Mouse (Mus musculus): ENCODE data around the gene Sult6b2. TPM values are rescaled to one million over a fixed set of nuclear protein-coding genes. Genes with fewer than 3 reads are reported as not detected.

The Sult6b2 gene
- polyA plus RNA-seq, 1 experiment from 2014 or later, result not detected

DNA sequence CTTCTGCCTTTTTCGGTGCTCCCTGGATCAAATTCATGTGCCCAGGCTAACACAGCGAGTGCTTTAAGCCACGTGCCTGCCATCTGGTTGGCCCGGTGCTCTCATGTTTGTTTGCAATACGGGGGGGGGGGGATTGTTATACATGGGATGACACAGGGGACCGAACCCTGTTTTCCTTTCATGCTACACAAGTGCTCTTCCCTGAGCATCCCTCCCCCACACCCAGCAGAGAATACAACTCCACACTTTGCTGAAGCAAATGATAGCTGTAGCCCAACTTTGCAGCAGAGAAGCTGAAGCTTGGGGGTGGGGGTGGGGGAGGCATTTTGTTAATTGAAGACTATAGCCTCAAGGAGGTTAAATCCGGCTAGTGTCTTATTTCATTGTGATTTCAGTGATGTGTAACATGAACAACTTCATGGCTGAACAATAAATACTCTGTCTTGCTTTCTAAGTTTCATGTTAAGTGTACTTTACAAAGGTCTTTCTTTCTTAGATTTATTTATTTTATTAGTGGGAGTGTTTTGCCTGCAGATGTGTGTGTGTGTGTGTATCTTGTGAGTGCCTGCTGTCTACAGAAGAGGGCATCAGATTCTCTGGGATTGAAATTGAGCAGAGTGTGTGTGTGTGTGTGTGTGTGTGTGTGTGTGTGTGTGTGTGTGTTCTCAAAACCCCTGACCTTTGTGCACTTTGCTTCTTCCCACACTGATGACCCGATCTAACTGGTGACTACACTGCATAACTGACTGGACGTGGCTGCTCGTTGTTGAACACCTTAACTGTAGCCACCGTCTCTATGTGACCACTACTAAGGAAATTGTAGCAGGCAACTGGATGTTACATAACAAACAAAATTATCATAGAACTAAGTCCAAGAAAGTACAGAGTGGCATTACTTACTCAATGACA lies 1.4 kb downstream of the Sult6b2 start:
- WGBS, result 60% methylated on average over 11 of the region's 11 CpGs
- no peak overlapping the region for H3K27ac ChIP-seq (replicated peaks; ENCODE audit: low read depth, low read length)
- no peaks in the 10 kb centered on the region for H3K36me3 ChIP-seq (ENCODE audit: control insufficient read depth, insufficient read depth, low read length)
- no peak overlapping the region for H3K4me3 ChIP-seq (ENCODE audit: low read depth, low read length)
- no peaks in the 10 kb centered on the region for H3K9me3 ChIP-seq (ENCODE audit: control insufficient read depth, low read length)
- ATAC-seq (ENCODE audit: insufficient number of reproducible peaks, low FRiP score, low TSS enrichment, low read depth) (no peak; the same call in 1 of the 2 replicates), DNase-seq (ENCODE audit: low spot score) (no peak)
- H3K4me1 ChIP-seq (ENCODE audit: control insufficient read depth, insufficient read depth, low read length), result no peaks in the 10 kb centered on the region
- no peak overlapping the region for H3K4me2 ChIP-seq (ENCODE audit: low read depth, severe bottlenecking)
- no peak overlapping the region for H3K9ac ChIP-seq (ENCODE audit: low read length)
- H3K27me3 ChIP-seq (ENCODE audit: control insufficient read depth, insufficient read depth, low read length), result no peaks in the 10 kb centered on the region

DNA sequence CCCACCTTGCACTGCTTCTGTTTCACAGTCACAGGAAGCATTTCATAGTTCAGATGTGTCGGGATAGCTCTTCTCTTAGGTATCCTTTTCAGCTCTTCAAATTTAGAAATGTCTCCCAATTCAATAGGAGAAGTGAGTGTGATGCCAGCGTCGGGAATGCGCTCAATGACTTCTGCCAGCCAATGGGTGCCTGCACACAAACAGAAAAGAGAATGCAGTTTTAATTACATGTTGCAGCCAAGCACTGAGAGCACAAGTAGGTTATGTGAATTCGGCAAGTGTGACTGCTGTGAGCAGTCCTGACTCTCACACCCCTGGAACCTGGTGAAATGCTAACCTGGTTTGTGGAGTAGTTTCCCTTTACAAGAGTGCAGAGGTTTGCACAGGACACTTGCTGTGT lies 2.6 kb downstream of the Sult6b2 start:
- 84% methylated on average over 5 of the region's 5 CpGs for WGBS
- H3K27ac ChIP-seq (replicated peaks; ENCODE audit: low read depth, low read length), result no peak overlapping the region
- ATAC-seq (ENCODE audit: insufficient number of reproducible peaks, low FRiP score, low TSS enrichment, low read depth) (no peak), DNase-seq (ENCODE audit: low spot score) (no peak)
- no peak overlapping the region for H3K4me2 ChIP-seq (ENCODE audit: low read depth, severe bottlenecking)
- no peaks in the 10 kb centered on the region for H3K27me3 ChIP-seq (ENCODE audit: control insufficient read depth, insufficient read depth, low read length)
- no peak overlapping the region for H3K9ac ChIP-seq (ENCODE audit: low read length)
- H3K4me1 ChIP-seq (ENCODE audit: control insufficient read depth, insufficient read depth, low read length), result no peaks in the 10 kb centered on the region
- H3K9me3 ChIP-seq (ENCODE audit: control insufficient read depth, low read length), result no peaks in the 10 kb centered on the region
- H3K36me3 ChIP-seq (ENCODE audit: control insufficient read depth, insufficient read depth, low read length), result no peaks in the 10 kb centered on the region
- H3K4me3 ChIP-seq (ENCODE audit: low read depth, low read length), result no peak overlapping the region

DNA sequence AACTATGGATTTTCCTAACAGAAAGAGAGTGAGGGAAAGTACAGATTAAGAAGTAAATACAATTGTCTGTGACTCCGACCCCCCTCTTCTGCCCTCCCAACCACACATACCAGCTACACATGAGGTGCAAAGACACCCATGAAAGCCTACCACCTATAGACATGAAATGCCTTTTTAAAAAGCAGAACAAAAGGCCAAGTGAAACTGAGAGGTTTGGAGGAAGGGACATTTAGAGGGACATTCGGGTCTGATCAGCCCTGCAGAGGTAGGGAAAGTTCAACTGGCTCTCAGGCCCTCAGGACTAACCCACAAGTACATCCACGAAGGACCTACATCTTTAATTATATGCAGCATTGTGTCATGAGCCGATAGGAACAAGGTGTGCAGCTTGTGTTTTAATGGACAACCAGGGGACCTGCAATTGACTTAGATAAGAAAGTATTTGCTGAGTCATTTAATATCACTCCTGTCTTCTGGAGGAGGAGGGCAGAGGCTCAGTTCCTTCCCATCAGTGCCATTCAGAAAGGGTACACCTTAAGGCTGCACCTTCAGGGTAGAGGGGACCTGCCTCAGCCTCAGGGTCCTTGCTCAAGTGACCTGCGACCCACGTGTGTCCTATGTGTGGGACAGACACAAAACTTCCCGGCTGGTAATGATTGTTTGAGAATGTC lies 4.5 kb downstream of the Sult6b2 start:
- Histone ChIP-seq H3K4me1 (ENCODE audit: control insufficient read depth, insufficient read depth, low read length) (no peaks in the 10 kb centered on the region), H3K36me3 (ENCODE audit: control insufficient read depth, insufficient read depth, low read length) (no peaks in the 10 kb centered on the region), H3K9ac (ENCODE audit: low read length) (no peak overlapping the region), H3K4me3 (ENCODE audit: low read depth, low read length) (no peak overlapping the region), H3K9me3 (ENCODE audit: control insufficient read depth, low read length) (no peaks in the 10 kb centered on the region), H3K27ac (replicated peaks; ENCODE audit: low read depth, low read length) (no peak overlapping the region), H3K27me3 (ENCODE audit: control insufficient read depth, insufficient read depth, low read length) (no peaks in the 10 kb centered on the region), H3K4me2 (ENCODE audit: low read depth, severe bottlenecking) (no peak overlapping the region)
- DNase-seq (ENCODE audit: low spot score), result no peak
- 85% methylated on average over 7 of the region's 7 CpGs for WGBS
- ATAC-seq (ENCODE audit: insufficient number of reproducible peaks, low FRiP score, low TSS enrichment, low read depth), result no peak

DNA sequence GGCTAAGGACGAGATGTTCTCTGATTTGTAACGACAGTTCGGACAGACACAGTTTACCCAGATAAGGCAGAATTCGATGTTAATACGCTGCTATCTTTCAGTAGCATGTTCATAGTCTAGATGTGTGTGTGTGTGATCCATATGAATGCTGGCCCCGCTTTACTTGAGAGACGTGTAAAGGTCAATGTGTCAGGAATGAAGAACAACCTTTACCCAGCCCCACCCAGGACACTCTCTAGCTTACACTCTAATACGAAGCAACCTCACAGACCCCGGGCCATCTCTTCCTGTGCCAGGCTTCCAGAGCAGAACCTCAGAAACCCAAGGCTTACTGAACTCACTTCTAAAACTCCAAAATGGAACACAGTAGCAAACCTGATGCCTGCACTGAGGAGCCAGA lies 5.5 kb downstream of the Sult6b2 start:
- H3K4me3 ChIP-seq (ENCODE audit: low read depth, low read length), result no peak overlapping the region
- no peak overlapping the region for H3K27ac ChIP-seq (replicated peaks; ENCODE audit: low read depth, low read length)
- no peaks in the 10 kb centered on the region for H3K9me3 ChIP-seq (ENCODE audit: control insufficient read depth, low read length)
- no peak overlapping the region for H3K4me2 ChIP-seq (ENCODE audit: low read depth, severe bottlenecking)
- no peaks in the 10 kb centered on the region for H3K36me3 ChIP-seq (ENCODE audit: control insufficient read depth, insufficient read depth, low read length)
- WGBS, result 86% methylated on average over 9 of the region's 9 CpGs
- ATAC-seq (ENCODE audit: insufficient number of reproducible peaks, low FRiP score, low TSS enrichment, low read depth) (no peak), DNase-seq (ENCODE audit: low spot score) (no peak)
- H3K27me3 ChIP-seq (ENCODE audit: control insufficient read depth, insufficient read depth, low read length), result no peaks in the 10 kb centered on the region
- H3K4me1 ChIP-seq (ENCODE audit: control insufficient read depth, insufficient read depth, low read length), result no peaks in the 10 kb centered on the region
- no peak overlapping the region for H3K9ac ChIP-seq (ENCODE audit: low read length)

DNA sequence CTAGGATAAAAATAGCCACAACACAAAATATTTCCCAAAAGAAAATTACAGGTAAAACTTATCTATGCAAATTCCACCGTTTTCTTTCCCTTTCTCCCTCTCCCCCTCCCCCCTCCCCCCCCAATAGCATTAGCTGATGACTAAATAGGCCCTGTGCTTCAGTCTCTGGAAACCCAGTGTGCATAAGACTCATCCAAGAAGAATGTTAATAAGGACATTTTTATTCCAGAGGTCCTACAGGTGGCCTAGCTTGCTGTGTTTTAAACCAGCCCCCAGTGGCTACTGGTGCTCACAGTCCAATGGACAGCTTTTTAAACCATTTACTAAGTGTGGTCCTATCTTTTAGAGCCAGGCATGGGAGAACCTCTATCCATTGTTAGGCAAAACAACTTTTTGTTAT lies 6.3 kb downstream of the Sult6b2 start:
- H3K9ac ChIP-seq (ENCODE audit: low read length), result no peak overlapping the region
- 79% methylated on average over 1 of the region's 1 CpGs for WGBS
- DNase-seq (ENCODE audit: low spot score), result no peak
- ATAC-seq (ENCODE audit: insufficient number of reproducible peaks, low FRiP score, low TSS enrichment, low read depth), result no peak
- no peak overlapping the region for H3K4me2 ChIP-seq (ENCODE audit: low read depth, severe bottlenecking)
- H3K36me3 ChIP-seq (ENCODE audit: control insufficient read depth, insufficient read depth, low read length), result no peaks in the 10 kb centered on the region
- no peaks in the 10 kb centered on the region for H3K9me3 ChIP-seq (ENCODE audit: control insufficient read depth, low read length)
- no peak overlapping the region for H3K27ac ChIP-seq (replicated peaks; ENCODE audit: low read depth, low read length)
- H3K4me3 ChIP-seq (ENCODE audit: low read depth, low read length), result no peak overlapping the region
- H3K27me3 ChIP-seq (ENCODE audit: control insufficient read depth, insufficient read depth, low read length), result no peaks in the 10 kb centered on the region
- H3K4me1 ChIP-seq (ENCODE audit: control insufficient read depth, insufficient read depth, low read length), result no peaks in the 10 kb centered on the region

DNA sequence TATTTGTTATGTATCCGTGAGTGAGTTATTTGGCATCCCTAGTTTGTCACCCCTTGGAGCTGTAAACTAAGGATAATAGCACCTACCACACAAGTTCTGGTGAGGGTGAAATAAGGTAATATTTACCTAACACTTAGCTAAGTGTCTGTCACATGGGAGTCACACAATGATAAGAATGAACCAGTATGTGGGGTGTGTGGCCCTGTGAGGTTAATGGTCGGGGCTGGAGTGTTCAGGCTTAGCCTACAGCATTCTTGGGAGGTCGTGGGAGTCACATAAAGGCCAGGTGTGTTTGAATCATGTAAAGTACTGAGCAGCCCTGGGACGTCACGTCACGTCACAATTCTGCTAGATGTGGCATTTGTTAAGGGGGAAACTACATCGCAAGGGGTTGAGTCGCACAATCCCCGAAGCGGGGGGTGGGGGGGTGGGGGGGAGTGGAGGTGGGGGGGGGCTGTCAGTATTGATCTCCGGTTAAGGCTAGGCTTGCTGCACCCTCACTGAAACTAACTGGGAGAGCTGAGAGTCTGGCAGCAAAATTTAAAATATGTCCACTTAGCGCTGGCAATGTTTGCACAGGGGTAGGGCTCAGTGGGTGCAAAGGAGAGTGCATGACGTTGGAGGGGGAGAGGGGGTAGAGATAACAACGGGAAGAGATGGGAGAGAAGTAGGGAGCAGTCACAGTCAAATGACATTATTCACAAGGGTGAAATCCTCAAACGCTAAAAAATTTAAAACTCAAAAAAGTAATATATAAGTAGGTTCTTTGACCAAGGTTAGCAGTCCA lies 8.5 kb downstream of the Sult6b2 start:
- Histone ChIP-seq H3K4me2 (ENCODE audit: low read depth, severe bottlenecking) (no peak overlapping the region), H3K9me3 (ENCODE audit: control insufficient read depth, low read length) (no peaks in the 10 kb centered on the region), H3K27me3 (ENCODE audit: control insufficient read depth, insufficient read depth, low read length) (no peaks in the 10 kb centered on the region), H3K9ac (ENCODE audit: low read length) (no peak overlapping the region), H3K36me3 (ENCODE audit: control insufficient read depth, insufficient read depth, low read length) (no peaks in the 10 kb centered on the region), H3K4me3 (ENCODE audit: low read depth, low read length) (no peak overlapping the region), H3K27ac (replicated peaks; ENCODE audit: low read depth, low read length) (no peak overlapping the region), H3K4me1 (ENCODE audit: control insufficient read depth, insufficient read depth, low read length) (no peaks in the 10 kb centered on the region)
- DNase-seq (ENCODE audit: low spot score) (no peak), ATAC-seq (ENCODE audit: insufficient number of reproducible peaks, low FRiP score, low TSS enrichment, low read depth) (no peak)
- 80% methylated on average over 15 of the region's 15 CpGs for WGBS

DNA sequence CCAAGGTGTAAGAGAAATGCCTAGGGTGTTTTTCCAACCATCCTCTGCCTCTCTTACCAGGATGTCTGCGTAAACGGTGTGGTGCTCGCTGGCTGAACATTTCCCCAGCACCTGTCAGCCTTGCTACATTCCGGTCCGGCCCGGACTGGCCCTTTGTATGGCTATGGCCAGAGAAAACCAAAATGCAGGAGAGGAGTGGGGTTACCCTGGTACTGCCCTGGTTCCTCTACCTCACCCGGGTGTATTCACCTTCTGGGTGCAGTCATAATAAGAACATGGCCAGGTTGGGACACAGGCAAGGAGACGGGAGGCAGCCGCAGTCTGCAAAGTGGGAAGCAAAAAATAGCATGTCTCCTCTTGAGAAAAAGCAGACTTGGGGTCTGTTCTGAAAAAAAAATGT lies 9.2 kb downstream of the Sult6b2 start:
- 91% methylated on average over 9 of the region's 9 CpGs for WGBS
- Histone ChIP-seq H3K27ac (replicated peaks; ENCODE audit: low read depth, low read length) (no peak overlapping the region), H3K4me2 (ENCODE audit: low read depth, severe bottlenecking) (no peak overlapping the region), H3K4me1 (ENCODE audit: control insufficient read depth, insufficient read depth, low read length) (no peaks in the 10 kb centered on the region), H3K27me3 (ENCODE audit: control insufficient read depth, insufficient read depth, low read length) (no peaks in the 10 kb centered on the region), H3K9ac (ENCODE audit: low read length) (no peak overlapping the region), H3K36me3 (ENCODE audit: control insufficient read depth, insufficient read depth, low read length) (no peaks in the 10 kb centered on the region), H3K9me3 (ENCODE audit: control insufficient read depth, low read length) (no peaks in the 10 kb centered on the region), H3K4me3 (ENCODE audit: low read depth, low read length) (no peak overlapping the region)
- DNase-seq (ENCODE audit: low spot score) (no peak), ATAC-seq (ENCODE audit: insufficient number of reproducible peaks, low FRiP score, low TSS enrichment, low read depth) (no peak)

DNA sequence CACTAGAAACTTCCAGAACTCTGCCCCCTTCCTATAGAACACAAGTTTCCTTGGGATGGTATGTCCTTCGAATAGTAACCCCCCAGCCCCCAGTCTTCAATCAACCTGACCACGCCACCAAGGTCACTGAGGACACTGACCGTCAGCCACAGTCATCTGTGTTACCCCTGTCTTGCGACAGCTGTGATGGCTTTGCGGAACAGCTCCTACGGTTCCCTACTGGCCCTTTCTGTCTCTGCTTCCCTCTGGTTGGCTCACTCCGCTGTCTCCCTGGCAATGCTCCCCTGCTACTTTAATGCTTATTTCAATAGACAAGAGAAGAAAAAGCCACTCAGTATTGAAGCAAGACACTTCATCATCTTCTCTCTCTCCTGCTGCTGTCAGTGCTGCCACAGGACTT lies 10.8 kb downstream of the Sult6b2 start:
- WGBS, result 67% methylated on average over 7 of the region's 7 CpGs
- Histone ChIP-seq H3K4me1 (ENCODE audit: control insufficient read depth, insufficient read depth, low read length) (no peaks in the 10 kb centered on the region), H3K36me3 (ENCODE audit: control insufficient read depth, insufficient read depth, low read length) (no peaks in the 10 kb centered on the region), H3K27ac (replicated peaks; ENCODE audit: low read depth, low read length) (no peak overlapping the region), H3K9me3 (ENCODE audit: control insufficient read depth, low read length) (no peaks in the 10 kb centered on the region), H3K27me3 (ENCODE audit: control insufficient read depth, insufficient read depth, low read length) (no peaks in the 10 kb centered on the region), H3K4me2 (ENCODE audit: low read depth, severe bottlenecking) (no peak overlapping the region), H3K4me3 (ENCODE audit: low read depth, low read length) (no peak overlapping the region), H3K9ac (ENCODE audit: low read length) (no peak overlapping the region)
- ATAC-seq (ENCODE audit: insufficient number of reproducible peaks, low FRiP score, low TSS enrichment, low read depth) (no peak), DNase-seq (ENCODE audit: low spot score) (no peak)
